Comparison of ENCODE assay signal across 11 mouse cellular contexts in the genomic region with DNA sequence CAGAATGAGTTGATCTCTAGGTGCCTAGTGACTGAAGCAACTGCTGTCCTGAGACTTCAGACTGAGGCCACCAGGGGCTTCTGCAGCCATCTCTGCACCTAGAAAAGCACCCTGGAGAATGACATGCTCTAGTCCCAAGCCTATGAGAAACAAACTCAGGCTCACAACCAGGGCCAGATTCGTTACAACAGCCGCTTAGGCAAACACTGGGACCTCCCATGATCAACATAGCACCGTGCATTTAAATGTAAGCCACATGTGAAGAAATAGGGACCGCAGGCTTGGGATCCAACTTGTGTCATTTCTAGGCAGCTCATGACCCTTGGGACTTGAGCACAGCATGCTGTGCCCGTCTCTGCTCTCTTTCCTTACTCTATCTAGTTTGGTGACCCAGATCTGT. TPM values are rescaled to one million over a fixed set of nuclear protein-coding genes. Genes with fewer than 3 reads are reported as not detected.
DNase-seq lines count a peak whose midpoint lies in the region; ATAC-seq and TF ChIP-seq lines count a peak whose summit lies in the region.
"Had no signal": no experiment of that assay in that cellular context is flagged by ENCODE, and none has a peak within 500 bp of the region (broad histone marks: within the 10 kb centered on the region; RNA-seq: fewer than 3 reads in every experiment).

No protein-coding gene starts in this region.

- no peak for ATAC-seq in forebrain, embryonic 12.5 days (ENCODE audit: low FRiP score)
- ATAC-seq in hindbrain, embryonic 15.5 days (ENCODE audit: low FRiP score, low read depth): no peak
- no peak for ATAC-seq in neural tube, embryonic 13.5 days (ENCODE audit: low read depth)

- 0 out of 2 replicates have a peak, but pooled peaks have one; percentile 15 for TF ChIP-seq CTCF in layer of hippocampus, adult 2 months (conservative IDR thresholded peaks at IDR 0.05)

- no peaks in the 10 kb centered on the region for H3K27me3 ChIP-seq in forebrain, embryonic 12.5 days
- H3K27me3 ChIP-seq in hindbrain, embryonic 15.5 days: no peaks in the 10 kb centered on the region
- no peaks in the 10 kb centered on the region for H3K27me3 ChIP-seq in neural tube, embryonic 13.5 days
- H3K27me3 ChIP-seq: liver, embryonic 15.5 days had no signal

- no peak overlapping the region for H3K9ac ChIP-seq in forebrain, embryonic 12.5 days
- H3K9ac ChIP-seq in hindbrain, embryonic 15.5 days: no peak overlapping the region
- H3K9ac ChIP-seq in neural tube, embryonic 13.5 days: peak overlapping the region; percentile 42
- H3K9ac ChIP-seq: liver, embryonic 15.5 days had no signal

- peak overlapping the region; percentile 71 for H3K4me2 ChIP-seq in forebrain, embryonic 12.5 days
- H3K4me2 ChIP-seq in hindbrain, embryonic 15.5 days: peak overlapping the region; percentile 74
- H3K4me2 ChIP-seq in neural tube, embryonic 13.5 days: peak overlapping the region; percentile 86

- peak overlapping the region; percentile 56 for H3K4me3 ChIP-seq in layer of hippocampus, adult 2 months
- no peak overlapping the region for H3K4me3 ChIP-seq in forebrain, embryonic 12.5 days (replicated peaks)
- H3K4me3 ChIP-seq in hindbrain, embryonic 15.5 days: peak overlapping the region; percentile 46
- peak overlapping the region; percentile 56 for H3K4me3 ChIP-seq in neural tube, embryonic 13.5 days
- H3K4me3 ChIP-seq: erythroblast, embryonic 14.5 days; liver, embryonic 15.5 days had no signal

- 74% methylated on average over 5 of the region's 5 CpGs for WGBS in forebrain, embryonic 12.5 days
- 69% methylated on average over 5 of the region's 5 CpGs for WGBS in hindbrain, embryonic 15.5 days
- WGBS in neural tube, embryonic 13.5 days: 80% methylated on average over 5 of the region's 5 CpGs

- no peaks in the 10 kb centered on the region for H3K9me3 ChIP-seq in forebrain, embryonic 12.5 days
- H3K9me3 ChIP-seq in hindbrain, embryonic 15.5 days: no peaks in the 10 kb centered on the region
- H3K9me3 ChIP-seq in neural tube, embryonic 13.5 days: no peaks in the 10 kb centered on the region
- H3K9me3 ChIP-seq: liver, embryonic 15.5 days had no signal

- H3K36me3 ChIP-seq in forebrain, embryonic 12.5 days (replicated peaks): no peaks in the 10 kb centered on the region
- no peaks in the 10 kb centered on the region for H3K36me3 ChIP-seq in hindbrain, embryonic 15.5 days
- H3K36me3 ChIP-seq in neural tube, embryonic 13.5 days: no peaks in the 10 kb centered on the region
- H3K36me3 ChIP-seq: liver, embryonic 15.5 days had no signal

- no peak for DNase-seq in layer of hippocampus, adult 2 months (ENCODE audit: low spot score in 2 of 2)
- DNase-seq in layer of hippocampus, postnatal 10 days (ENCODE audit: low spot score in 2 of 2): no peak
- no peak for DNase-seq in urinary bladder, adult 18-20 months (ENCODE audit: low spot score in 2 of 2)
- DNase-seq in adrenal gland, adult 8-10 months: no peak
- DNase-seq: cerebellum, adult 11 months had no signal

- peaks cover 70% of the 10 kb centered on the region for H3K4me1 ChIP-seq in forebrain, embryonic 12.5 days
- H3K4me1 ChIP-seq in hindbrain, embryonic 15.5 days (replicated peaks): peaks cover 74% of the 10 kb centered on the region
- H3K4me1 ChIP-seq in neural tube, embryonic 13.5 days (replicated peaks): peaks cover 69% of the 10 kb centered on the region

- peak overlapping the region; percentile 92 for H3K27ac ChIP-seq in layer of hippocampus, adult 2 months
- peak overlapping the region; percentile 85 for H3K27ac ChIP-seq in forebrain, embryonic 12.5 days
- peak overlapping the region; percentile 94 for H3K27ac ChIP-seq in hindbrain, embryonic 15.5 days (replicated peaks)
- peak overlapping the region; percentile 90 for H3K27ac ChIP-seq in neural tube, embryonic 13.5 days (replicated peaks)
- H3K27ac ChIP-seq: liver, embryonic 15.5 days had no signal

RNA-seq across cellular contexts. Expression of a gene that starts 22.5 kb away (rescaled TPM):
- 1 to 10 TPM; 4.3 to 4.5 TPM for total RNA-seq in layer of hippocampus, adult 2 months (2021)
- total RNA-seq in layer of hippocampus, postnatal 10 days (2021): 1 to 10 TPM; 3.4 TPM
- polyA plus RNA-seq in forebrain, embryonic 12.5 days (2016; fragmentation: Nextera tagmentation; extraction: Ambion mirVana): 6.1 and 6.2 TPM in 2 replicates
- polyA plus RNA-seq in hindbrain, embryonic 15.5 days (2015; fragmentation: Nextera tagmentation; extraction: Ambion mirVana): 4.8 and 5.8 TPM in 2 replicates
- 5.1 and 5.6 TPM in 2 replicates for polyA plus RNA-seq in neural tube, embryonic 13.5 days (2015; fragmentation: Nextera tagmentation; extraction: Ambion mirVana)
- total RNA-seq in adrenal gland, adult 8-10 months (2022): 1 to 10 TPM; 4.2 to 5.5 (median 5.0) TPM

RNA-seq across cellular contexts. Expression of a gene that starts 23.5 kb away (rescaled TPM):
- 10 to 100 TPM; 54.5 to 57.6 TPM for total RNA-seq in layer of hippocampus, adult 2 months (2021)
- 10 to 100 TPM; 46.0 to 48.9 TPM for total RNA-seq in layer of hippocampus, postnatal 10 days (2021)
- 38.8 and 39.9 TPM in 2 replicates for polyA plus RNA-seq in forebrain, embryonic 12.5 days (2016; fragmentation: Nextera tagmentation; extraction: Ambion mirVana)
- 51.4 and 54.4 TPM in 2 replicates for polyA plus RNA-seq in hindbrain, embryonic 15.5 days (2015; fragmentation: Nextera tagmentation; extraction: Ambion mirVana)
- polyA plus RNA-seq in neural tube, embryonic 13.5 days (2015; fragmentation: Nextera tagmentation; extraction: Ambion mirVana): 49.8 and 49.9 TPM in 2 replicates
- 10 to 100 TPM; 17.9 to 79.8 (median 27.3) TPM for total RNA-seq in adrenal gland, adult 8-10 months (2022)

RNA-seq across cellular contexts. Expression of a gene that starts 32.0 kb away (rescaled TPM):
- 10 to 100 TPM; 33.8 to 35.5 TPM for total RNA-seq in layer of hippocampus, adult 2 months (2021)
- total RNA-seq in layer of hippocampus, postnatal 10 days (2021): 10 to 100 TPM; 42.0 to 42.5 TPM
- 29.6 and 29.9 TPM in 2 replicates for polyA plus RNA-seq in forebrain, embryonic 12.5 days (2016; fragmentation: Nextera tagmentation; extraction: Ambion mirVana)
- 51.0 and 57.4 TPM in 2 replicates for polyA plus RNA-seq in hindbrain, embryonic 15.5 days (2015; fragmentation: Nextera tagmentation; extraction: Ambion mirVana)
- 44.3 and 46.0 TPM in 2 replicates for polyA plus RNA-seq in neural tube, embryonic 13.5 days (2015; fragmentation: Nextera tagmentation; extraction: Ambion mirVana)
- 10 to 100 TPM; 42.2 to 52.5 (median 51.1) TPM for total RNA-seq in adrenal gland, adult 8-10 months (2022)

RNA-seq across cellular contexts. Expression of a gene that starts 39.7 kb away (rescaled TPM):
- under 1 TPM in 1 of 2 experiments, not detected in 1; 0.69 TPM for total RNA-seq in layer of hippocampus, adult 2 months (2021)
- 1 to 10 TPM; 2.4 to 2.9 TPM for total RNA-seq in layer of hippocampus, postnatal 10 days (2021)
- polyA plus RNA-seq in forebrain, embryonic 12.5 days (2016; fragmentation: Nextera tagmentation; extraction: Ambion mirVana): 0.45 and 0.50 TPM in 2 replicates
- 0.73 and 1.2 TPM in 2 replicates for polyA plus RNA-seq in hindbrain, embryonic 15.5 days (2015; fragmentation: Nextera tagmentation; extraction: Ambion mirVana)
- 0.56 and 1.4 TPM in 2 replicates for polyA plus RNA-seq in neural tube, embryonic 13.5 days (2015; fragmentation: Nextera tagmentation; extraction: Ambion mirVana)
- total RNA-seq in adrenal gland, adult 8-10 months (2022): 1 to 10 TPM in 2 of 4 experiments, under 1 TPM in 2; 0.32 to 3.7 (median 1.3) TPM
- total RNA-seq: ES-E14 had no signal

RNA-seq across cellular contexts. Expression of a gene that starts 46.0 kb away (rescaled TPM):
- total RNA-seq in layer of hippocampus, adult 2 months (2021): 100 to 1,000 TPM; 160 to 170 TPM
- total RNA-seq in layer of hippocampus, postnatal 10 days (2021): 100 to 1,000 TPM; 163 to 168 TPM
- polyA plus RNA-seq in forebrain, embryonic 12.5 days (2016; fragmentation: Nextera tagmentation; extraction: Ambion mirVana): 51.0 and 51.4 TPM in 2 replicates
- polyA plus RNA-seq in hindbrain, embryonic 15.5 days (2015; fragmentation: Nextera tagmentation; extraction: Ambion mirVana): 156 and 160 TPM in 2 replicates
- 101 and 135 TPM in 2 replicates for polyA plus RNA-seq in neural tube, embryonic 13.5 days (2015; fragmentation: Nextera tagmentation; extraction: Ambion mirVana)
- 100 to 1,000 TPM; 120 to 179 (median 148) TPM for total RNA-seq in adrenal gland, adult 8-10 months (2022)
